Mouse (Mus musculus): Measurements from ENCODE around the gene Slc45a2. TPM values are rescaled to one million over a fixed set of nuclear protein-coding genes. Genes with fewer than 3 reads are reported as not detected.

Gene Slc45a2
- polyA plus RNA-seq, 1 experiment from 2014 or later, result not detected

- Histone ChIP-seq H3K27ac (no peak overlapping the region), H3K4me1 (no peaks in the 10 kb centered on the region), H3K9ac (no peak overlapping the region), H3K27me3 (no peaks in the 10 kb centered on the region), H3K9me3 (replicated peaks) (no peaks in the 10 kb centered on the region), H3K36me3 (ENCODE audit: poor library complexity, severe bottlenecking) (no peaks in the 10 kb centered on the region), H3K4me2 (no peak overlapping the region), H3K4me3 (no peak overlapping the region)
- no peak for ATAC-seq
- WGBS, result 43% methylated on average over 2 of the region's 2 CpGs
Observed at GRCm38 (mm10) chr15:11014931-11015330, 14.4 kb downstream of the Slc45a2 start.

- WGBS, result 79% methylated on average over 4 of the region's 4 CpGs
- H3K4me1 ChIP-seq, result no peaks in the 10 kb centered on the region
- no peaks in the 10 kb centered on the region for H3K9me3 ChIP-seq (replicated peaks)
- no peak overlapping the region for H3K4me3 ChIP-seq
- no peaks in the 10 kb centered on the region for H3K36me3 ChIP-seq (ENCODE audit: poor library complexity, severe bottlenecking)
- no peak for ATAC-seq
- no peak overlapping the region for H3K4me2 ChIP-seq
- no peaks in the 10 kb centered on the region for H3K27me3 ChIP-seq
- H3K9ac ChIP-seq, result no peak overlapping the region
- H3K27ac ChIP-seq, result no peak overlapping the region
Observed at GRCm38 (mm10) chr15:11026801-11027561, 26.5 kb downstream of the Slc45a2 start.

- no peak for ATAC-seq
- Histone ChIP-seq H3K27me3 (peaks cover 15% of the 10 kb centered on the region), H3K4me2 (no peak overlapping the region), H3K36me3 (ENCODE audit: poor library complexity, severe bottlenecking) (no peaks in the 10 kb centered on the region), H3K4me3 (no peak overlapping the region), H3K9me3 (replicated peaks) (no peaks in the 10 kb centered on the region), H3K4me1 (no peaks in the 10 kb centered on the region), H3K9ac (no peak overlapping the region), H3K27ac (no peak overlapping the region)
- WGBS, result 82% methylated on average over 3 of the region's 3 CpGs
Observed at GRCm38 (mm10) chr15:11030188-11030587, 29.7 kb downstream of the Slc45a2 start.

- Histone ChIP-seq H3K4me2 (peak overlapping the region; percentile 62), H3K4me1 (peaks cover 19% of the 10 kb centered on the region), H3K36me3 (ENCODE audit: poor library complexity, severe bottlenecking) (no peaks in the 10 kb centered on the region), H3K27me3 (peaks cover 47% of the 10 kb centered on the region), H3K27ac (no peak overlapping the region), H3K4me3 (peak overlapping the region; percentile 31), H3K9ac (no peak overlapping the region), H3K9me3 (replicated peaks) (no peaks in the 10 kb centered on the region)
- WGBS, result 6% methylated on average over 34 of the region's 34 CpGs
- peak; percentile 44; the same call in 1 of the 2 replicates for ATAC-seq
Observed at GRCm38 (mm10) chr15:11035947-11036474, 35.5 kb downstream of the Slc45a2 start.

GRCm38 (mm10) chr15:11036535-11037375, 36.2 kb downstream of the Slc45a2 start:
- H3K4me1 ChIP-seq, result peaks cover 19% of the 10 kb centered on the region
- WGBS, result 3% methylated on average over 49 of the region's 49 CpGs
- no peaks in the 10 kb centered on the region for H3K36me3 ChIP-seq (ENCODE audit: poor library complexity, severe bottlenecking)
- peak overlapping the region; percentile 62 for H3K4me2 ChIP-seq
- no peak overlapping the region for H3K27ac ChIP-seq
- peak overlapping the region; percentile 16; the same call in 1 of the 2 replicates for H3K9ac ChIP-seq
- 0 out of 2 replicates have a peak, but pooled peaks have one; percentile 15 for ATAC-seq
- peak overlapping the region; percentile 31 for H3K4me3 ChIP-seq
- H3K27me3 ChIP-seq, result peaks cover 47% of the 10 kb centered on the region
- no peaks in the 10 kb centered on the region for H3K9me3 ChIP-seq (replicated peaks)

- Histone ChIP-seq H3K9ac (no peak overlapping the region), H3K4me2 (peak overlapping the region; percentile 62), H3K9me3 (replicated peaks) (no peaks in the 10 kb centered on the region), H3K27ac (no peak overlapping the region), H3K4me1 (peaks cover 19% of the 10 kb centered on the region), H3K36me3 (ENCODE audit: poor library complexity, severe bottlenecking) (no peaks in the 10 kb centered on the region), H3K4me3 (peak overlapping the region; percentile 31), H3K27me3 (peaks cover 47% of the 10 kb centered on the region)
- peak; percentile 23; the same call in 1 of the 2 replicates for ATAC-seq
- WGBS, result 3% methylated on average over 8 of the region's 8 CpGs
Observed at GRCm38 (mm10) chr15:11037376-11037695, 36.8 kb downstream of the Slc45a2 start.

GRCm38 (mm10) chr15:11037711-11038110, 37.2 kb downstream of the Slc45a2 start, which contains the start of gene Rxfp3:
TSS of gene Rxfp3 (minus strand) at chr15:11037991.
- 2% methylated on average over 16 of the region's 16 CpGs for WGBS
- no peak within 1 kb of the TSS for H3K27ac ChIP-seq
- H3K4me2 ChIP-seq, result peak within 1 kb of the TSS; percentile 62
- H3K36me3 ChIP-seq (ENCODE audit: poor library complexity, severe bottlenecking), result no peaks in the 10 kb centered on the region
- no peak for ATAC-seq
- peak within 1 kb of the TSS; percentile 31 for H3K4me3 ChIP-seq
- H3K9me3 ChIP-seq (replicated peaks), result no peaks in the 10 kb centered on the region
- H3K4me1 ChIP-seq, result peaks cover 19% of the 10 kb centered on the region
- H3K9ac ChIP-seq, result 0 out of 2 replicates have a peak within 1 kb of the TSS, but pooled peaks have one; percentile 18
- H3K27me3 ChIP-seq, result peaks cover 47% of the 10 kb centered on the region

GRCm38 (mm10) chr15:11038476-11038875, 38.0 kb downstream of the Slc45a2 start:
- peaks cover 47% of the 10 kb centered on the region for H3K27me3 ChIP-seq
- no peak overlapping the region for H3K4me2 ChIP-seq
- H3K9me3 ChIP-seq (replicated peaks), result no peaks in the 10 kb centered on the region
- H3K36me3 ChIP-seq (ENCODE audit: poor library complexity, severe bottlenecking), result no peaks in the 10 kb centered on the region
- ATAC-seq, result no peak
- H3K4me1 ChIP-seq, result peaks cover 19% of the 10 kb centered on the region
- no peak overlapping the region for H3K9ac ChIP-seq
- H3K4me3 ChIP-seq, result no peak overlapping the region
- WGBS, result 1% methylated on average over 12 of the region's 12 CpGs
- no peak overlapping the region for H3K27ac ChIP-seq

- peaks cover 34% of the 10 kb centered on the region for H3K27me3 ChIP-seq
- WGBS, result 75% methylated on average over 5 of the region's 5 CpGs
- no peak for ATAC-seq
- H3K4me2 ChIP-seq, result no peak overlapping the region
- peaks cover 19% of the 10 kb centered on the region for H3K4me1 ChIP-seq
- H3K9ac ChIP-seq, result no peak overlapping the region
- no peak overlapping the region for H3K27ac ChIP-seq
- H3K9me3 ChIP-seq (replicated peaks), result no peaks in the 10 kb centered on the region
- no peak overlapping the region for H3K4me3 ChIP-seq
- H3K36me3 ChIP-seq (ENCODE audit: poor library complexity, severe bottlenecking), result no peaks in the 10 kb centered on the region
Observed at GRCm38 (mm10) chr15:11040067-11040466, 39.5 kb downstream of the Slc45a2 start.

GRCm38 (mm10) chr15:11041229-11041628, 40.7 kb downstream of the Slc45a2 start:
- Histone ChIP-seq H3K9me3 (replicated peaks) (no peaks in the 10 kb centered on the region), H3K27ac (no peak overlapping the region), H3K4me3 (no peak overlapping the region), H3K9ac (no peak overlapping the region), H3K27me3 (peaks cover 22% of the 10 kb centered on the region), H3K36me3 (ENCODE audit: poor library complexity, severe bottlenecking) (no peaks in the 10 kb centered on the region), H3K4me2 (no peak overlapping the region), H3K4me1 (peaks cover 13% of the 10 kb centered on the region)
- no peak for ATAC-seq
- 89% methylated on average over 2 of the region's 2 CpGs for WGBS

- H3K4me3 ChIP-seq, result no peak overlapping the region
- WGBS, result 82% methylated on average over 5 of the region's 5 CpGs
- no peaks in the 10 kb centered on the region for H3K36me3 ChIP-seq (ENCODE audit: poor library complexity, severe bottlenecking)
- H3K27me3 ChIP-seq, result peaks cover 6% of the 10 kb centered on the region
- H3K27ac ChIP-seq, result no peak overlapping the region
- H3K9me3 ChIP-seq (replicated peaks), result no peaks in the 10 kb centered on the region
- H3K4me1 ChIP-seq, result no peaks in the 10 kb centered on the region
- no peak for ATAC-seq
- H3K9ac ChIP-seq, result no peak overlapping the region
- no peak overlapping the region for H3K4me2 ChIP-seq
Observed at GRCm38 (mm10) chr15:11042828-11043227, 42.3 kb downstream of the Slc45a2 start.

Data from forebrain, embryonic 13.5 days (tissue).